Mouse (Mus musculus): ENCODE results near the gene Lpxn.

DNA sequence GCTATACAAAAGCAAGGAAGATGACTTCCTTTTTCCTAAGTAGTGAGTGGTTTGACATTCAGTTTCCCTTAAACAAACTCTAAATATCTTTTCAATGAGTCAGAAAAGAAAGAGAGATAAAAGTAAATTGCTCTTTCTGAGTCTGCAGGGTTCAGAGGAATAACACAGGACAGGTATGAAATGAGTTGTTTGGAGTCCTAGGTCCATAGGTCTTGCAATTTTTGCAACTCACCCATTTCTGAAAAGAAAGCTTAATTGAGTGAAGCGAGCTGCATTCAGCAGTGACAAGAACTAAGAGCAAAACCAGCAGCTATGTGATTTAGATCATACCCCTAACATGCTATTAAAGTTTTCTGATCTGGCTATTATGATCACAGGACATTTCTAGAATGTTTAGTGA lies 35.6 kb downstream of the Lpxn start:
- TF ChIP-seq CTCF (IDR thresholded peaks at IDR 0.05; ENCODE audit: borderline replicate concordance, insufficient read depth, low read length) = no peak
- TF ChIP-seq POLR2A (IDR thresholded peaks at IDR 0.05; ENCODE audit: low read depth, low read length) = no peak

Measured in embryonic fibroblast, embryonic 13.5 days (primary cell).